Mouse (Mus musculus) brain, embryonic 14.5 days (tissue): ENCODE measurements at regions not wholly inside any gene's neighbourhood (a gene's known extent, or its start where the extent isn't known, plus 50 kb on each side); places are given as distances from the start of the nearest gene placed in this dataset.

Source experiments
- CTCF ChIP-seq: fragments of 200-500 bp; IDR thresholded peaks from 2 replicates; pipeline ENCODE4 v1.5.1; 2012; ENCODE audit warnings: inconsistent platforms, mild to moderate bottlenecking, moderate library complexity, borderline replicate concordance; ENCODE audit not compliant: insufficient read depth, insufficient read length; ENCODE audit errors: extremely low read depth
- POLR2A ChIP-seq: fragments of 200-500 bp; IDR thresholded peaks from 2 replicates; pipeline ENCODE4 v1.6.1; 2012; ENCODE audit warnings: mild to moderate bottlenecking, inconsistent platforms, borderline replicate concordance; ENCODE audit not compliant: poor library complexity, insufficient read depth, insufficient read length, severe bottlenecking; ENCODE audit errors: extremely low read depth

DNA sequence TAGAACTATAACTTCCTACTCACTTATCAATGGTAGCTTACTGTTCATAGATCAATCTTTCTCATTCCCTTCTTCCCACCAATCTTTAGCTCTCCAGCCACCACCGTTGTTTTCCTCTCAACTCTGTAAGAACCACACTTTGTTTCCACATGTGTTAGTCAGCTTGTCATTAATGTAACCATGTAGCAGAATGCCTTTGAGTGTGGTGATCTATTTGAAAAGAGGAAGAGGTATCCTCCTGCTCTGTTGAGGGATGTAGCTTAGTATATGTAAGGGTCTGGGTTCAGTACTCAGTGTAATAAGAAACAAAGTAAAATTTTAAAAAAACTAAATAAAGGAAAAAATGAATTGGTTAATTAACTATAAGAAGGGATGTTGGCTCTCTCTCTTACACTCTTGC is 63.7 kb upstream of the Cep85l start:
- TF ChIP-seq CTCF (no peak), POLR2A (no peak)
